Mouse (Mus musculus): Measurements from ENCODE around the gene Rbp7.

Gene Rbp7

DNA sequence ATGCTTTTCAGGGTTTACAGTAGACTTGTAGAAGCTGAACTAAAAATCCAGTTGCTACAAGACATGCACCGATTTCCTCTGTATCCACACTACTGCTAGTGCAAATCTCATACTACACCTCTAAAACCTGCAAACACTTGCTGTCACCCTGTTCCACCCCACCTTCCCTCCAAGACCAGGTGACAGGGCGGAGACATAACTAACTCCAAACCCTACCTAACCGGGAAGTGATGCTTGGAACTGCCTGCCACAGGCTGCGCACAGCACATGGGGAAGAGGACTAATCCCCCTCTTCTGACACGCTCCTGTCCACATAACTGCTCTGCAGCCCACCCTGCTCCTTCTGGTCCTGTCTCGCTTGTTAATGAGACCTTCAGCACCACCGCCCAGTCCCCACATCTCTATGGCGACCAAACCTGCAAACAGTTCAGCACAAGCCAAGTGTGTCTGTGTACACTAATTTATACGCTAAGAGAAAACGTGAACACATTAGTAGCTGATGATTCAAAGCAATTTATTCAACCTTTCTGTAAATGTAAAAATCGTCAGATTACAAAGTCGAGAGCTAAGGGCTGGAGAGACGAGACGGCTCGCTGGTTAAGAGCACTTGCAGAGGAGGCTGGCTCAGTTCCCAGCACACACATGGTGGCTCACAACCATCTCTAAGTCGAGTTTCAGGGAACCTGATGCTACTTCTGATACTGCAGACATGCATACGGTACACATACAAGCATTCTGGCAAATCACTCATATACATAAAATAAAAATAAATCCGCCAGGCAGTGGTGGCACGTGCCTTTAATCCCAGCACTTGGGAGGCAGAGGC, 49.9 kb downstream of the Rbp7 start:
- DNase-seq = no peak

DNA sequence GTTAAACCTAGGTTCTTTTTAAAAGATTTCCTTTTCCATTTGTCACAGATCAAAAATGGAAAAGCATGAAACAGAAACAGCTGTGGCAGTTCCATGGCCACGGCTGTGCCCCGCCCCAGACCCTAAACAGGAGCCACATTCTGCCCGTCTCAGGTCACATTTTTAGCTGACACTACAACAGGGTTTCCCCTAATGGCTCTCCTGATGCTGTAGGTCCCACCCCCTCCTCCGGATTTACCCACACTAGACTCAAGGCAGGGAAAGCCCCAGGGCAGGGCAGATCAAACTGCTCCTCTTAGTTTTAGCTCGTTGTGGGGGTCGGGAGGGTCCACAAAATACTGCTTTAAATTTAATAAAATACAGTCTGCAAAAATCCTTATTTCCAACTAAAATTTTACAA, 51.7 kb downstream of the Rbp7 start:
- DNase-seq = no peak

DNA sequence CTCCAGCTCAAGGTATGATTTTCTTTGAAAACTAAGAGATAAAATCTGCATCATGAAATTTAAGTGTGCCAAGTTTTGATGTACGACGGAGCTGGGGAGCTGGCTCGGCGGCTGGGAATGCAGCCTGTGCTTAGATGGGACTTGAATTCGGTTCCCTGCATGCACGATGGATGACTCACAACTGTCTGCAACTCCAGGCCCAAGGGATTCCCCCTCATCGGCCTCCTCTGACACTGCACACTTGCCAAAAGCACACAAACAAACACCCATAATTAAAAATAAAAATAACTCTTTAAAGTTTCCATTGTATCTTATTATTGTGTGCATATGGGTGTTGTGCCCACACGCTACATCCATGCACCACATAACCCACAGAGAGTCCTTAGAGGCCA, 53.2 kb downstream of the Rbp7 start:
- DNase-seq = no peak

DNA sequence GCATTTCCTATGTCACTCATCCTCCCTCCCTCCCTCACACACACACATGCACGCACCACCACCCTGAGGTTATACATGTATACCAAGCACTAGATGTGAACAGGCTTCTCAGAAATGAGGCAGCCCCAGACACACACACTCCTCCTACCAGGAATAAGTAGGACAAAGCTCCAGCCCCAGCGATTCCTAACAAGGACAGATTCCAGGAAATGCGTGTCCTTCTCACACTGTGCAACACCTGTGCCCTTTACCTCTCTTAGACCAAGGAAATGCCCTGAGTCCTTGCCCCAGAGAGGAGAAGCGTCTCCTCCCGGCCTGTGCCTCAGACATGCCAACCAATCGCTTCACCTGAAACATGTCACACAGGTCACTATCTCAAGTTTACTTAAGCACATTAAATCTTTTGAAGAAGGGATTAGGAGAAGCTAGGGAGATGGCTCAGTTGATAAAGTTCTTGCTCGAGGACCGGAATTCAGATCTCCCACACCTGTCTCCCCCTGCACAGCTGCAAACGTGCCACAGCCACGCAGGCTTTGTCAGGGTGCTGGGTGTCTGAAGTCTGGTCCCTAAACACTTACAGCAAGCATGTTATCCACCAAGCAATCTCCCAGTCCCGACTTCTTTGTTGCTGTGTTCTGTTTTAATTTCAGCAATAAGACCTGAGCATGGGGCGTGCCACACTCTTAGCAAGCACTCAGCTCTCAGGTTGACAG, 53.7 kb downstream of the Rbp7 start:
- DNase-seq = no peak

All from kidney, adult 8-10 months (tissue).